Comparison of ENCODE assay signal across 8 mouse cellular contexts in genomic region chr7:67952036-67952681, GRCm38 (mm10). TPM values are rescaled to one million over a fixed set of nuclear protein-coding genes. Genes with fewer than 3 reads are reported as not detected.
A peak's percentile ranks its signal among the peaks of the same experiment; 100 is the strongest.
DNase-seq lines count a peak whose midpoint lies in the region; TF ChIP-seq lines count a peak whose summit lies in the region.

No protein-coding gene starts in this region.

- no peaks in the 10 kb centered on the region; the same call in 1 of the 2 replicates for H3K27me3 ChIP-seq in cerebellum, adult 2 months (ENCODE audit: control insufficient read depth, insufficient read depth, low read length)
- H3K27me3 ChIP-seq in hindbrain, embryonic 10.5 days (ENCODE audit: insufficient read depth, poor library complexity, severe bottlenecking), result 0 out of 2 replicates have a peak, but pooled peaks cover 4% of the 10 kb centered on the region

- DNase-seq in ES-CJ7 (ENCODE audit: low read depth, low spot score), result peak; percentile 66
- peak; percentile 87 to 88 for DNase-seq in cerebellum, adult 2 months
- DNase-seq in forelimb bud, embryonic 11.5 days (ENCODE audit: low read depth, low spot score), result peak; percentile 70
- DNase-seq in hindbrain, embryonic 10.5 days (ENCODE audit: low spot score), result peak; percentile 84
- DNase-seq in layer of hippocampus, postnatal 25 days (ENCODE audit: extremely low spot score in 1 of 2, low spot score in 1 of 2), result peak; percentile 55 to 74
- peak; percentile 81 for DNase-seq in lung, postnatal 14 days
- DNase-seq in retina, postnatal 1 day, result peak; percentile 91
- peak; percentile 66 to 71 for DNase-seq in thymus, postnatal 36 days

- no peak for TF ChIP-seq POLR2A in cerebellum, adult 2 months (IDR thresholded peaks at IDR 0.05; ENCODE audit: borderline replicate concordance, insufficient read depth, low read length)

- peak overlapping the region; percentile 100 for H3K27ac ChIP-seq in cerebellum, adult 2 months (ENCODE audit: insufficient read depth, low read length)
- H3K27ac ChIP-seq in hindbrain, embryonic 10.5 days, result peak overlapping the region; percentile 99

- TF ChIP-seq CTCF in cerebellum, adult 2 months (IDR thresholded peaks at IDR 0.05; ENCODE audit: borderline replicate concordance, insufficient read depth, low read depth, low read length), result no peak

- H3K9me3 ChIP-seq in hindbrain, embryonic 10.5 days, result no peaks in the 10 kb centered on the region

- WGBS in cerebellum, adult 2 months, result 1% methylated on average over 85 of the region's 91 CpGs
- WGBS in hindbrain, embryonic 10.5 days, result under 1% methylated on average over 91 of the region's 91 CpGs

- peak overlapping the region; percentile 100 for H3K4me3 ChIP-seq in cerebellum, adult 2 months (replicated peaks; ENCODE audit: insufficient read depth, low read depth, low read length)
- peak overlapping the region; percentile 92 for H3K4me3 ChIP-seq in hindbrain, embryonic 10.5 days

- no peaks in the 10 kb centered on the region for H3K36me3 ChIP-seq in hindbrain, embryonic 10.5 days

- H3K4me1 ChIP-seq in cerebellum, adult 2 months (ENCODE audit: control insufficient read depth, insufficient read depth, low read length), result peaks cover 2% of the 10 kb centered on the region; the same call in 1 of the 2 replicates
- H3K4me1 ChIP-seq in hindbrain, embryonic 10.5 days (replicated peaks), result peaks cover 46% of the 10 kb centered on the region

RNA-seq across cellular contexts. Expression of gene Igf1r, which starts 0.5 kb away (rescaled TPM):
- 20.5 and 21.9 TPM in 2 replicates for polyA plus RNA-seq in cerebellum, adult 2 months (2012; rRNA removed)
- polyA plus RNA-seq in hindbrain, embryonic 10.5 days (2016; fragmentation: Nextera tagmentation; extraction: Ambion mirVana), result 19.7 and 24.9 TPM in 2 replicates
- 10 to 100 TPM; 32.5 to 38.4 TPM for total RNA-seq in layer of hippocampus, postnatal 25 days (2021)

Comparison
In these comparisons a context has a peak if more than half of its experiments do, and no peak if none do; other contexts are left out.
1. Peak in every context shown above with its lines: DNase-seq, H3K4me3 ChIP-seq and H3K27ac ChIP-seq.